Comparison of ENCODE assay signal across 18 mouse cellular contexts in genomic region chr1:185929761-185930160, GRCm38 (mm10).
A peak's percentile ranks its signal among the peaks of the same experiment; 100 is the strongest.
DNase-seq lines count a peak whose midpoint lies in the region; ATAC-seq and TF ChIP-seq lines count a peak whose summit lies in the region.
"Had no signal": no experiment of that assay in that cellular context is flagged by ENCODE, and none has a peak within 500 bp of the region (broad histone marks: within the 10 kb centered on the region; RNA-seq: fewer than 3 reads in every experiment).

No protein-coding gene starts in this region.

- no peak overlapping the region for H3K4me2 ChIP-seq in heart, embryonic 13.5 days
- no peak overlapping the region for H3K4me2 ChIP-seq in liver, postnatal 0 days (ENCODE audit: low read depth, low read length)
- H3K4me2 ChIP-seq in liver, embryonic 11.5 days = no peak overlapping the region
- no peak overlapping the region for H3K4me2 ChIP-seq in forebrain, embryonic 11.5 days (ENCODE audit: low read depth, low read length, severe bottlenecking)
- H3K4me2 ChIP-seq: embryonic facial prominence, embryonic 15.5 days; heart, embryonic 15.5 days; liver, embryonic 15.5 days; midbrain, embryonic 11.5 days; neural tube, embryonic 12.5 days had no signal

- peaks cover 19% of the 10 kb centered on the region for H3K4me1 ChIP-seq in heart, embryonic 13.5 days
- H3K4me1 ChIP-seq in liver, postnatal 0 days (ENCODE audit: insufficient read depth) = no peaks in the 10 kb centered on the region
- no peaks in the 10 kb centered on the region for H3K4me1 ChIP-seq in liver, embryonic 11.5 days (replicated peaks; ENCODE audit: control insufficient read depth, insufficient read depth, low read length)
- no peaks in the 10 kb centered on the region for H3K4me1 ChIP-seq in ES-Bruce4 (ENCODE audit: control insufficient read depth, insufficient read depth, low read length)
- no peaks in the 10 kb centered on the region for H3K4me1 ChIP-seq in forebrain, embryonic 11.5 days (replicated peaks; ENCODE audit: control insufficient read depth, insufficient read depth, low read length)
- H3K4me1 ChIP-seq: embryonic facial prominence, embryonic 15.5 days; heart, embryonic 15.5 days; liver, embryonic 15.5 days; neural tube, embryonic 12.5 days had no signal

- no peaks in the 10 kb centered on the region for H3K27me3 ChIP-seq in heart, embryonic 13.5 days (replicated peaks)
- no peaks in the 10 kb centered on the region for H3K27me3 ChIP-seq in liver, postnatal 0 days (ENCODE audit: insufficient read depth, low read length)
- H3K27me3 ChIP-seq in liver, embryonic 11.5 days (replicated peaks; ENCODE audit: control insufficient read depth, insufficient read depth, low read length) = no peaks in the 10 kb centered on the region
- no peaks in the 10 kb centered on the region for H3K27me3 ChIP-seq in ES-Bruce4 (ENCODE audit: control insufficient read depth, insufficient read depth, low read length, poor library complexity, severe bottlenecking)
- H3K27me3 ChIP-seq in forebrain, embryonic 11.5 days (ENCODE audit: control insufficient read depth, insufficient read depth, low read length) = no peaks in the 10 kb centered on the region
- H3K27me3 ChIP-seq: CH12.LX; embryonic facial prominence, embryonic 15.5 days; heart, embryonic 15.5 days; liver, embryonic 15.5 days; neural tube, embryonic 12.5 days had no signal

- H3K27ac ChIP-seq in heart, embryonic 13.5 days (replicated peaks) = 0 out of 2 replicates have a peak overlapping the region, but pooled peaks have one; percentile 13
- no peak overlapping the region for H3K27ac ChIP-seq in liver, postnatal 0 days (ENCODE audit: low read depth)
- H3K27ac ChIP-seq in liver, embryonic 11.5 days (ENCODE audit: low read depth, low read length) = no peak overlapping the region
- H3K27ac ChIP-seq in ES-Bruce4 (ENCODE audit: insufficient read depth, low read length) = no peak overlapping the region
- H3K27ac ChIP-seq in forebrain, embryonic 11.5 days (ENCODE audit: low read depth, low read length) = no peak overlapping the region
- H3K27ac ChIP-seq: embryonic facial prominence, embryonic 15.5 days; heart, embryonic 15.5 days; liver, embryonic 15.5 days; neural tube, embryonic 12.5 days had no signal

- WGBS in heart, embryonic 13.5 days = 58% methylated on average over 5 of the region's 5 CpGs
- 65% methylated on average over 5 of the region's 5 CpGs for WGBS in liver, postnatal 0 days (ENCODE audit: insufficient replicate concordance)
- WGBS in liver, embryonic 11.5 days = 72% methylated on average over 5 of the region's 5 CpGs
- WGBS in forebrain, embryonic 11.5 days = 84% methylated on average over 5 of the region's 5 CpGs

- peak; percentile 19; the same call in 1 of the 2 replicates for TF ChIP-seq CTCF in liver, postnatal 0 days (IDR thresholded peaks at IDR 0.05; ENCODE audit: low read depth)
- peak; percentile 19 for TF ChIP-seq CTCF in ES-Bruce4 (IDR thresholded peaks at IDR 0.05; ENCODE audit: low read depth, low read length)

- no peak overlapping the region for H3K4me3 ChIP-seq in heart, embryonic 13.5 days
- no peak overlapping the region for H3K4me3 ChIP-seq in liver, postnatal 0 days (ENCODE audit: low read depth, low read length)
- no peak overlapping the region for H3K4me3 ChIP-seq in liver, embryonic 11.5 days (ENCODE audit: low read depth, low read length)
- no peak overlapping the region for H3K4me3 ChIP-seq in ES-Bruce4 (ENCODE audit: low read depth, low read length)
- H3K4me3 ChIP-seq in forebrain, embryonic 11.5 days (ENCODE audit: low read depth, low read length) = no peak overlapping the region
- H3K4me3 ChIP-seq: embryonic facial prominence, embryonic 15.5 days; heart, embryonic 15.5 days; liver, embryonic 15.5 days; neural tube, embryonic 12.5 days had no signal

- TF ChIP-seq EP300 in liver, postnatal 0 days (IDR thresholded peaks at IDR 0.05; ENCODE audit: low read depth) = no peak
- no peak for TF ChIP-seq EP300 in ES-Bruce4 (IDR thresholded peaks at IDR 0.05; ENCODE audit: insufficient read depth, low read depth, low read length)

- H3K9me3 ChIP-seq in heart, embryonic 13.5 days = peaks cover 6% of the 10 kb centered on the region
- no peaks in the 10 kb centered on the region for H3K9me3 ChIP-seq in liver, postnatal 0 days (ENCODE audit: low read length)
- H3K9me3 ChIP-seq in liver, embryonic 11.5 days (ENCODE audit: control insufficient read depth, low read length) = no peaks in the 10 kb centered on the region
- H3K9me3 ChIP-seq in ES-Bruce4 (replicated peaks; ENCODE audit: control insufficient read depth, insufficient read depth, low read length, poor library complexity, severe bottlenecking) = no peaks in the 10 kb centered on the region
- H3K9me3 ChIP-seq in forebrain, embryonic 11.5 days (ENCODE audit: control insufficient read depth, low read length) = no peaks in the 10 kb centered on the region
- H3K9me3 ChIP-seq: embryonic facial prominence, embryonic 15.5 days; heart, embryonic 15.5 days; liver, embryonic 15.5 days; neural tube, embryonic 12.5 days had no signal

- no peak overlapping the region for H3K9ac ChIP-seq in heart, embryonic 13.5 days
- no peak overlapping the region for H3K9ac ChIP-seq in liver, postnatal 0 days (replicated peaks)
- no peak overlapping the region for H3K9ac ChIP-seq in liver, embryonic 11.5 days (ENCODE audit: low read depth, low read length)
- no peak overlapping the region for H3K9ac ChIP-seq in ES-Bruce4 (ENCODE audit: low read depth, poor library complexity, severe bottlenecking)
- H3K9ac ChIP-seq in forebrain, embryonic 11.5 days (ENCODE audit: low read length) = no peak overlapping the region
- H3K9ac ChIP-seq: embryonic facial prominence, embryonic 15.5 days; forebrain, postnatal 0 days; heart, embryonic 15.5 days; liver, embryonic 15.5 days; neural tube, embryonic 12.5 days had no signal

- no peak for ATAC-seq in heart, embryonic 13.5 days (ENCODE audit: extremely low read depth, insufficient number of reproducible peaks, low FRiP score, low TSS enrichment)
- no peak for ATAC-seq in liver, postnatal 0 days
- no peak for ATAC-seq in liver, embryonic 11.5 days (replicated peaks; ENCODE audit: low FRiP score)
- no peak for ATAC-seq in forebrain, embryonic 11.5 days (replicated peaks; ENCODE audit: low FRiP score)
- ATAC-seq: forebrain, postnatal 0 days had no signal

- DNase-seq in heart, adult 8-10 months (ENCODE audit: low spot score) = no peak
- no peak for DNase-seq in liver, postnatal 0 days
- no peak for DNase-seq in liver, embryonic 11.5 days (ENCODE audit: low spot score)
- peak; percentile 64 for DNase-seq in R1 (ENCODE audit: low read depth, low spot score)
- no peak for DNase-seq in forebrain, embryonic 11.5 days (ENCODE audit: low spot score)
- DNase-seq: adrenal gland, postnatal 25 days; cerebellum, adult 18-20 months; cerebellum, postnatal 36 days; forebrain, postnatal 0 days; thymus, postnatal 25 days had no signal

- TF ChIP-seq POLR2A in ES-Bruce4 (IDR thresholded peaks at IDR 0.05; ENCODE audit: insufficient read depth, low read length) = no peak

- H3K36me3 ChIP-seq in heart, embryonic 13.5 days = no peaks in the 10 kb centered on the region
- H3K36me3 ChIP-seq in liver, postnatal 0 days (replicated peaks; ENCODE audit: insufficient read depth, low read length) = no peaks in the 10 kb centered on the region
- no peaks in the 10 kb centered on the region for H3K36me3 ChIP-seq in liver, embryonic 11.5 days (ENCODE audit: control insufficient read depth, insufficient read depth, low read length)
- no peaks in the 10 kb centered on the region for H3K36me3 ChIP-seq in ES-Bruce4 (ENCODE audit: control insufficient read depth, insufficient read depth, low read length, poor library complexity, severe bottlenecking)
- H3K36me3 ChIP-seq in forebrain, embryonic 11.5 days (ENCODE audit: control insufficient read depth, insufficient read depth, low read length) = no peaks in the 10 kb centered on the region
- H3K36me3 ChIP-seq: embryonic facial prominence, embryonic 15.5 days; heart, embryonic 15.5 days; liver, embryonic 15.5 days; neural tube, embryonic 12.5 days had no signal
